Mouse (Mus musculus) cerebellum, adult 2 months (tissue): ENCODE measurements around the gene Olfr373.

Experiments used
- CTCF ChIP-seq: fragments of 200-500 bp; IDR thresholded peaks from 2 replicates; pipeline ENCODE4 v1.5.1; 2011; ENCODE audit warnings: low read depth, mild to moderate bottlenecking, control low read depth, low read length, moderate library complexity, borderline replicate concordance; ENCODE audit not compliant: insufficient read depth
- POLR2A ChIP-seq: fragments of 200-500 bp; IDR thresholded peaks from 2 replicates; pipeline ENCODE4 v1.6.1; 2011; ENCODE audit warnings: low read length, control low read depth, borderline replicate concordance; ENCODE audit not compliant: insufficient read depth

- TF ChIP-seq POLR2A (no peak), CTCF (no peak)
These were observed 49.4 kb downstream of the Olfr373 start for GRCm38 (mm10) chr8:72132417-72132816.
